In genomic region chr5:134552110-134552972, GRCm38 (mm10) we compare ENCODE assay signal across 7 mouse cellular contexts. TPM values are rescaled to one million over a fixed set of nuclear protein-coding genes. Genes with fewer than 3 reads are reported as not detected.
DNase-seq lines count a peak whose midpoint lies in the region; ATAC-seq and TF ChIP-seq lines count a peak whose summit lies in the region.

Gene Clip2, minus strand, starts transcription at chr5:134552434.

- under 1% methylated on average over 61 of the region's 61 CpGs for WGBS in embryonic facial prominence, embryonic 13.5 days
- 3% methylated on average over 59 of the region's 61 CpGs for WGBS in kidney, adult 2 months
- WGBS in limb, embryonic 12.5 days = under 1% methylated on average over 60 of the region's 61 CpGs
- 1% methylated on average over 61 of the region's 61 CpGs for WGBS in midbrain, embryonic 15.5 days
- WGBS in spleen, adult 2 months = 5% methylated on average over 51 of the region's 61 CpGs

- 0 out of 2 replicates have a peak, but pooled peaks cover 3% of the 10 kb centered on the region for H3K36me3 ChIP-seq in embryonic facial prominence, embryonic 13.5 days
- no peaks in the 10 kb centered on the region for H3K36me3 ChIP-seq in kidney, adult 2 months (ENCODE audit: control insufficient read depth, insufficient read depth, low read length)
- H3K36me3 ChIP-seq in limb, embryonic 12.5 days = no peaks in the 10 kb centered on the region
- no peaks in the 10 kb centered on the region for H3K36me3 ChIP-seq in midbrain, embryonic 15.5 days (replicated peaks)
- H3K36me3 ChIP-seq in spleen, adult 2 months (ENCODE audit: control insufficient read depth, insufficient read depth, low read length) = no peaks in the 10 kb centered on the region

- peak; percentile 100 for DNase-seq in adrenal gland, postnatal 25 days
- peak; percentile 98 to 99 for DNase-seq in heart, adult 18-20 months
- DNase-seq in kidney, adult 2 months = peak; percentile 99
- peak; percentile 70 to 83 for DNase-seq in spleen, adult 2 months (ENCODE audit: low read depth in 1 of 2, low spot score in 2 of 2)

- peaks cover 56% of the 10 kb centered on the region for H3K4me1 ChIP-seq in embryonic facial prominence, embryonic 13.5 days
- peaks cover 39% of the 10 kb centered on the region for H3K4me1 ChIP-seq in kidney, adult 2 months (ENCODE audit: control insufficient read depth, insufficient read depth, low read length)
- peaks cover 36% of the 10 kb centered on the region for H3K4me1 ChIP-seq in limb, embryonic 12.5 days (replicated peaks)
- peaks cover 51% of the 10 kb centered on the region for H3K4me1 ChIP-seq in midbrain, embryonic 15.5 days
- peaks cover 16% of the 10 kb centered on the region; the same call in 1 of the 2 replicates for H3K4me1 ChIP-seq in spleen, adult 2 months (ENCODE audit: control insufficient read depth, insufficient read depth, insufficient read length)

- peak; percentile 91 for ATAC-seq in embryonic facial prominence, embryonic 13.5 days (ENCODE audit: insufficient number of reproducible peaks, insufficient read depth, low FRiP score, low TSS enrichment, low read depth)
- ATAC-seq in limb, embryonic 12.5 days (ENCODE audit: insufficient number of reproducible peaks, insufficient read depth, low FRiP score, low TSS enrichment, low read depth) = peak; percentile 90
- ATAC-seq in midbrain, embryonic 15.5 days (replicated peaks) = peak; percentile 89

- H3K27ac ChIP-seq in embryonic facial prominence, embryonic 13.5 days = peak within 1 kb of the TSS; percentile 97
- peak within 1 kb of the TSS; percentile 80 for H3K27ac ChIP-seq in kidney, adult 2 months (ENCODE audit: insufficient read depth, low read depth, low read length)
- H3K27ac ChIP-seq in limb, embryonic 12.5 days = peak within 1 kb of the TSS; percentile 98
- peak within 1 kb of the TSS; percentile 96 for H3K27ac ChIP-seq in midbrain, embryonic 15.5 days
- peak within 1 kb of the TSS; percentile 77 for H3K27ac ChIP-seq in spleen, adult 2 months (ENCODE audit: insufficient read depth, low read length)

- H3K4me2 ChIP-seq in embryonic facial prominence, embryonic 13.5 days = peak within 1 kb of the TSS; percentile 80
- peak within 1 kb of the TSS; percentile 95 for H3K4me2 ChIP-seq in limb, embryonic 12.5 days
- H3K4me2 ChIP-seq in midbrain, embryonic 15.5 days = peak within 1 kb of the TSS; percentile 93

- no peaks in the 10 kb centered on the region; the same call in 1 of the 2 replicates for H3K9me3 ChIP-seq in embryonic facial prominence, embryonic 13.5 days
- H3K9me3 ChIP-seq in limb, embryonic 12.5 days = peaks cover 2% of the 10 kb centered on the region; the same call in 1 of the 2 replicates
- no peaks in the 10 kb centered on the region for H3K9me3 ChIP-seq in midbrain, embryonic 15.5 days

- no peak for TF ChIP-seq POLR2A in kidney, adult 2 months (IDR thresholded peaks at IDR 0.05; ENCODE audit: low read depth, low read length)
- no peak for TF ChIP-seq POLR2A in spleen, adult 2 months (IDR thresholded peaks at IDR 0.05; ENCODE audit: low read depth, low read length)

- peak within 1 kb of the TSS; percentile 89 for H3K9ac ChIP-seq in embryonic facial prominence, embryonic 13.5 days
- H3K9ac ChIP-seq in limb, embryonic 12.5 days (replicated peaks) = peak within 1 kb of the TSS; percentile 92
- H3K9ac ChIP-seq in midbrain, embryonic 15.5 days = peak within 1 kb of the TSS; percentile 86

- H3K4me3 ChIP-seq in embryonic facial prominence, embryonic 13.5 days = peak within 1 kb of the TSS; percentile 85
- H3K4me3 ChIP-seq in kidney, adult 2 months (ENCODE audit: insufficient read depth, low read depth, low read length) = peak within 1 kb of the TSS; percentile 72
- peak within 1 kb of the TSS; percentile 85 for H3K4me3 ChIP-seq in limb, embryonic 12.5 days (replicated peaks)
- peak within 1 kb of the TSS; percentile 81 for H3K4me3 ChIP-seq in midbrain, embryonic 15.5 days
- H3K4me3 ChIP-seq in spleen, adult 2 months (ENCODE audit: extremely low read depth, insufficient read depth, insufficient read length) = peak within 1 kb of the TSS; percentile 89

- TF ChIP-seq CTCF in kidney, adult 2 months (conservative IDR thresholded peaks at IDR 0.05; ENCODE audit: insufficient read depth, insufficient read length, low read depth, low read length) = no peak; the same call in 1 of the 2 replicates
- TF ChIP-seq CTCF in spleen, adult 2 months (IDR thresholded peaks at IDR 0.05; ENCODE audit: extremely low read depth, insufficient read depth, insufficient read length, insufficient replicate concordance) = peak; percentile 27; the same call in 1 of the 2 replicates

- no peaks in the 10 kb centered on the region for H3K27me3 ChIP-seq in embryonic facial prominence, embryonic 13.5 days
- no peaks in the 10 kb centered on the region for H3K27me3 ChIP-seq in kidney, adult 2 months (replicated peaks; ENCODE audit: control insufficient read depth, insufficient read depth, low read length)
- no peaks in the 10 kb centered on the region for H3K27me3 ChIP-seq in limb, embryonic 12.5 days
- H3K27me3 ChIP-seq in midbrain, embryonic 15.5 days (replicated peaks) = no peaks in the 10 kb centered on the region
- H3K27me3 ChIP-seq in spleen, adult 2 months (ENCODE audit: control insufficient read depth, insufficient read depth, low read length) = no peaks in the 10 kb centered on the region

RNA-seq across cellular contexts. Expression of gene Clip2, which starts in this region (rescaled TPM):
- total RNA-seq in adrenal gland, postnatal 25 days (2021) = 13.9 and 17.8 TPM in 2 replicates
- polyA plus RNA-seq in embryonic facial prominence, embryonic 13.5 days (2015; fragmentation: Nextera tagmentation; extraction: Ambion mirVana) = 5.4 and 5.8 TPM in 2 replicates
- total RNA-seq in heart, adult 18-20 months (2021) = 1 to 10 TPM; 5.8 TPM
- 22.4 and 25.2 TPM in 2 replicates for polyA plus RNA-seq in kidney, adult 2 months (2012; rRNA removed)
- polyA plus RNA-seq in limb, embryonic 12.5 days (2016; fragmentation: Nextera tagmentation; extraction: Ambion mirVana) = 6.3 and 6.6 TPM in 2 replicates
- polyA plus RNA-seq in midbrain, embryonic 15.5 days (2015; fragmentation: Nextera tagmentation; extraction: Ambion mirVana) = 16.1 and 16.9 TPM in 2 replicates
- 10.1 and 10.7 TPM in 2 replicates for polyA plus RNA-seq in spleen, adult 2 months (2012; rRNA removed)

Comparison
In these comparisons a context has a peak if more than half of its experiments do, and no peak if none do; other contexts are left out.
1. Peak in every context shown above with its lines: DNase-seq, ATAC-seq, H3K4me3 ChIP-seq and H3K27ac ChIP-seq.